Mouse (Mus musculus) ovary, postnatal 36 days (tissue): ENCODE data around the gene Il21r.

ENCODE experiments used
- DNase-seq: peaks from one replicate; pipeline ENCODE4 v3.0.0; 2022; ENCODE audit warnings: low spot score, mixed read lengths

Gene Il21r

GRCm38 (mm10) chr7:125601821-125602448 is 1.3 kb upstream of the Il21r start:
- DNase-seq = no peak

- DNase-seq = no peak
Observed at GRCm38 (mm10) chr7:125604362-125605319, 1.4 kb downstream of the Il21r start.

- DNase-seq = no peak
Observed at GRCm38 (mm10) chr7:125605725-125606139, 2.5 kb downstream of the Il21r start.

- DNase-seq = no peak
Observed at GRCm38 (mm10) chr7:125606265-125607164, 3.3 kb downstream of the Il21r start.

GRCm38 (mm10) chr7:125607384-125608182 is 4.4 kb downstream of the Il21r start:
- no peak for DNase-seq

- no peak for DNase-seq
Observed at GRCm38 (mm10) chr7:125608183-125608688, 5.0 kb downstream of the Il21r start.

GRCm38 (mm10) chr7:125613579-125613978 is 10.3 kb downstream of the Il21r start:
- no peak for DNase-seq

- DNase-seq = no peak
Observed at GRCm38 (mm10) chr7:125615453-125615852, 12.2 kb downstream of the Il21r start.

GRCm38 (mm10) chr7:125618016-125618415 is 14.8 kb downstream of the Il21r start:
- DNase-seq = no peak

GRCm38 (mm10) chr7:125620077-125620476 is 16.8 kb downstream of the Il21r start:
- DNase-seq = no peak

- no peak for DNase-seq
Observed at GRCm38 (mm10) chr7:125622741-125623685, 19.8 kb downstream of the Il21r start.

- no peak for DNase-seq
Observed at GRCm38 (mm10) chr7:125625219-125625618, 22.0 kb downstream of the Il21r start.

- DNase-seq = no peak
Observed at GRCm38 (mm10) chr7:125625829-125626228, 22.6 kb downstream of the Il21r start.

- DNase-seq = no peak
Observed at GRCm38 (mm10) chr7:125630317-125630716, 27.1 kb downstream of the Il21r start.

- no peak for DNase-seq
Observed at GRCm38 (mm10) chr7:125630989-125631388, 27.8 kb downstream of the Il21r start.

- DNase-seq = no peak
Observed at GRCm38 (mm10) chr7:125637220-125638140, 34.3 kb downstream of the Il21r start.

- no peak for DNase-seq
Observed at GRCm38 (mm10) chr7:125638376-125638775, 35.1 kb downstream of the Il21r start.

GRCm38 (mm10) chr7:125638870-125639386 is 35.7 kb downstream of the Il21r start:
- DNase-seq = peak; percentile 59

GRCm38 (mm10) chr7:125643880-125644279 is 40.7 kb downstream of the Il21r start:
- no peak for DNase-seq
